Mouse (Mus musculus) liver, adult 2 months (tissue): ENCODE data around the gene Synm.

Source experiments
- CTCF ChIP-seq: fragments of 200-500 bp; IDR thresholded peaks from 2 replicates; pipeline ENCODE4 v1.5.1; 2011; ENCODE audit warnings: low read depth, low read length, control low read depth
- POLR2A ChIP-seq: fragments of 200-500 bp; IDR thresholded peaks from 2 replicates; pipeline ENCODE4 v1.6.1; 2011; ENCODE audit warnings: low read length, control low read depth; ENCODE audit not compliant: insufficient read depth; ENCODE audit errors: extremely low read depth

GRCm38 (mm10) chr7:67759629-67759995 is at the start of gene Synm:
- TF ChIP-seq CTCF, result peak; percentile 91
- TF ChIP-seq POLR2A, result 0 out of 2 replicates have a peak, but pooled peaks have one; percentile 36
